ENCODE assay signal across 19 mouse cellular contexts in the genomic region with DNA sequence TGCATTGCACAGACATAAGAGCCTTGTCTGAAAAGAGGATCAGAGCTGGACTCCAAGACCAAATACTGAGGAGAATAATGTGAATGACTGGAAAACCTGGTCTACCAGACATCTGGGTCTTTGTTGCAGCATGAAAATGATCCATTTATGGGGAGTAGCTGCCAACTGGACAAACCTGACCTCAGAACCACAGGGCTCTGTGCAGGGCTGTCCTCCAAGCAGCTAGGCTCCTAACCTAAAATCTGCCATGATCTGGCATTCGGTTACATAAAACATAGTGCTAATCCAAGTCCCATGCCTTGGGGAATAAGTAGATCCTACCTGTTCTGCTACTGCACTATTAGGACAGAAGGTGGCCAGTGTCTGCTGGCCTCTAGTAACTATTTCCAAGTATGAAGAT.
DNase-seq lines count a peak whose midpoint lies in the region; ATAC-seq and TF ChIP-seq lines count a peak whose summit lies in the region.
"Had no signal": no experiment of that assay in that cellular context is flagged by ENCODE, and none has a peak within 500 bp of the region (broad histone marks: within the 10 kb centered on the region; RNA-seq: fewer than 3 reads in every experiment).

No protein-coding gene starts in this region.

- no peak for ATAC-seq in liver, embryonic 13.5 days (ENCODE audit: low read depth)
- no peak for ATAC-seq in liver, postnatal 0 days
- ATAC-seq in erythroid progenitor cell, adult 5-6 weeks (replicated peaks; ENCODE audit: low FRiP score, poor library complexity, severe bottlenecking), result no peak
- ATAC-seq: forebrain, embryonic 14.5 days; hindbrain, embryonic 16.5 days; inflammation-experienced regulatory T-cells, adult 6 months; intestine, postnatal 0 days had no signal

- no peak for TF ChIP-seq CTCF in liver, adult 2 months (IDR thresholded peaks at IDR 0.05; ENCODE audit: low read depth, low read length)
- no peak for TF ChIP-seq CTCF in liver, postnatal 0 days (IDR thresholded peaks at IDR 0.05; ENCODE audit: low read depth)

- H3K4me3 ChIP-seq in liver, adult 2 months (ENCODE audit: insufficient read depth, low read depth, low read length), result no peak overlapping the region
- H3K4me3 ChIP-seq in liver, embryonic 13.5 days (replicated peaks), result no peak overlapping the region
- H3K4me3 ChIP-seq in liver, postnatal 0 days (ENCODE audit: low read depth, low read length), result no peak overlapping the region
- H3K4me3 ChIP-seq: embryonic facial prominence, embryonic 10.5 days; hindbrain, embryonic 12.5 days had no signal

- no peaks in the 10 kb centered on the region for H3K79me2 ChIP-seq in liver, adult 2 months (ENCODE audit: control insufficient read depth, insufficient read depth, low read length)

- H3K4me2 ChIP-seq in liver, embryonic 13.5 days, result 0 out of 2 replicates have a peak overlapping the region, but pooled peaks have one; percentile 51
- no peak overlapping the region for H3K4me2 ChIP-seq in liver, postnatal 0 days (ENCODE audit: low read depth, low read length)
- H3K4me2 ChIP-seq: hindbrain, embryonic 12.5 days had no signal

- H3K9me3 ChIP-seq in liver, embryonic 13.5 days (replicated peaks), result no peaks in the 10 kb centered on the region
- no peaks in the 10 kb centered on the region for H3K9me3 ChIP-seq in liver, postnatal 0 days (ENCODE audit: low read length)
- H3K9me3 ChIP-seq: embryonic facial prominence, embryonic 10.5 days; hindbrain, embryonic 12.5 days had no signal

- peak; percentile 78 for DNase-seq in liver, adult 2 months (ENCODE audit: extremely low read depth, low read depth, low spot score)
- no peak for DNase-seq in liver
- DNase-seq in fat pad, adult 2 months (ENCODE audit: extremely low read depth, low read depth, low spot score), result peak; percentile 65
- DNase-seq in liver, embryonic 13.5 days, result no peak
- no peak for DNase-seq in liver, postnatal 0 days
- DNase-seq in urinary bladder, postnatal 14 days (ENCODE audit: low spot score), result no peak
- no peak for DNase-seq in frontal cortex, postnatal 25 days (ENCODE audit: low spot score in 2 of 2)
- DNase-seq: adrenal gland, postnatal 14 days; cerebellum, adult 11 months; cerebellum, adult 8-10 months; gastrocnemius, postnatal 14 days; heart, postnatal 4 days had no signal

- H3K36me3 ChIP-seq in liver, adult 2 months (ENCODE audit: control insufficient read depth, insufficient read depth, low read length), result peaks cover 19% of the 10 kb centered on the region
- H3K36me3 ChIP-seq in liver, embryonic 13.5 days, result peaks cover 6% of the 10 kb centered on the region
- H3K36me3 ChIP-seq in liver, postnatal 0 days (replicated peaks; ENCODE audit: insufficient read depth, low read length), result 0 out of 2 replicates have a peak, but pooled peaks cover 2% of the 10 kb centered on the region

- H3K4me1 ChIP-seq in liver, adult 2 months (ENCODE audit: control insufficient read depth, insufficient read depth, low read length), result peaks cover 10% of the 10 kb centered on the region
- H3K4me1 ChIP-seq in liver, embryonic 13.5 days (replicated peaks), result peaks cover 50% of the 10 kb centered on the region
- H3K4me1 ChIP-seq in liver, postnatal 0 days (ENCODE audit: insufficient read depth), result peaks cover 26% of the 10 kb centered on the region
- H3K4me1 ChIP-seq: hindbrain, embryonic 12.5 days had no signal

- no peak for TF ChIP-seq POLR2A in liver, adult 2 months (IDR thresholded peaks at IDR 0.05; ENCODE audit: extremely low read depth, insufficient read depth, low read length)

- H3K27me3 ChIP-seq in liver, adult 2 months (ENCODE audit: control insufficient read depth, insufficient read depth, low read length), result no peaks in the 10 kb centered on the region
- H3K27me3 ChIP-seq in liver, embryonic 13.5 days, result no peaks in the 10 kb centered on the region
- H3K27me3 ChIP-seq in liver, postnatal 0 days (ENCODE audit: insufficient read depth, low read length), result no peaks in the 10 kb centered on the region
- H3K27me3 ChIP-seq: hindbrain, embryonic 12.5 days had no signal

- no peak for TF ChIP-seq EP300 in liver, postnatal 0 days (IDR thresholded peaks at IDR 0.05; ENCODE audit: low read depth)

- H3K9ac ChIP-seq in liver, adult 2 months (ENCODE audit: low read depth, low read length), result no peak overlapping the region
- H3K9ac ChIP-seq in liver, embryonic 13.5 days, result peak overlapping the region; percentile 50; the same call in 1 of the 2 replicates
- H3K9ac ChIP-seq in liver, postnatal 0 days (replicated peaks), result no peak overlapping the region
- H3K9ac ChIP-seq: hindbrain, embryonic 12.5 days had no signal

- H3K27ac ChIP-seq in liver, adult 2 months (replicated peaks; ENCODE audit: insufficient read depth, low read depth, low read length), result peak overlapping the region; percentile 82
- H3K27ac ChIP-seq in liver, embryonic 13.5 days, result peak overlapping the region; percentile 94
- H3K27ac ChIP-seq in liver, postnatal 0 days (ENCODE audit: low read depth), result peak overlapping the region; percentile 90
- H3K27ac ChIP-seq: embryonic facial prominence, embryonic 10.5 days; hindbrain, embryonic 12.5 days had no signal

- 16% methylated on average over 1 of the region's 1 CpGs for WGBS in liver, adult 2 months
- WGBS in liver, embryonic 13.5 days (ENCODE audit: insufficient replicate concordance), result 88% methylated on average over 1 of the region's 1 CpGs
- 97% methylated on average over 1 of the region's 1 CpGs for WGBS in liver, postnatal 0 days (ENCODE audit: insufficient replicate concordance)

Comparison
In these comparisons a context has a peak if more than half of its experiments do, and no peak if none do; other contexts are left out.
1. DNase-seq: peak in liver, adult 2 months (single experiment) and fat pad, adult 2 months (single experiment); none in liver (single experiment), liver, embryonic 13.5 days (single experiment), liver, postnatal 0 days (single experiment), urinary bladder, postnatal 14 days (single experiment) and frontal cortex, postnatal 25 days (0 of 2).
2. Peak in every context shown above with its lines, with median percentiles within 50 percentile points of each other: H3K27ac ChIP-seq.